Mouse (Mus musculus): ENCODE measurements around the gene Gabra1. TPM values are rescaled to one million over a fixed set of nuclear protein-coding genes. Genes with fewer than 3 reads are reported as not detected.

Gene Gabra1
- polyA plus RNA-seq, 1 experiment from 2014 or later: 4.4 TPM

- H3K4me3 ChIP-seq (ENCODE audit: low read depth, low read length): no peak overlapping the region
- DNase-seq (ENCODE audit: low spot score) (no peak), ATAC-seq (replicated peaks; ENCODE audit: low FRiP score, low TSS enrichment, low read depth) (no peak)
- no peak overlapping the region for H3K9ac ChIP-seq (ENCODE audit: low read length)
- no peaks in the 10 kb centered on the region for H3K4me1 ChIP-seq (replicated peaks; ENCODE audit: control insufficient read depth, insufficient read depth, low read length)
- no peaks in the 10 kb centered on the region for H3K36me3 ChIP-seq (ENCODE audit: control insufficient read depth, insufficient read depth, low read length)
- H3K27me3 ChIP-seq (replicated peaks; ENCODE audit: control insufficient read depth, insufficient read depth, low read length): no peaks in the 10 kb centered on the region
- H3K27ac ChIP-seq (ENCODE audit: low read depth): no peak overlapping the region
- H3K4me2 ChIP-seq (ENCODE audit: low read length): no peak overlapping the region
- no peaks in the 10 kb centered on the region for H3K9me3 ChIP-seq (ENCODE audit: control insufficient read depth, low read length)
These were observed 73.1 kb downstream of the Gabra1 start for GRCm38 (mm10) chr11:42109627-42110026.

- DNase-seq (ENCODE audit: low spot score) (no peak), ATAC-seq (replicated peaks; ENCODE audit: low FRiP score, low TSS enrichment, low read depth) (no peak)
- Histone ChIP-seq H3K4me2 (ENCODE audit: low read length) (no peak overlapping the region), H3K27me3 (replicated peaks; ENCODE audit: control insufficient read depth, insufficient read depth, low read length) (no peaks in the 10 kb centered on the region), H3K4me3 (ENCODE audit: low read depth, low read length) (no peak overlapping the region), H3K27ac (ENCODE audit: low read depth) (no peak overlapping the region), H3K4me1 (replicated peaks; ENCODE audit: control insufficient read depth, insufficient read depth, low read length) (no peaks in the 10 kb centered on the region), H3K36me3 (ENCODE audit: control insufficient read depth, insufficient read depth, low read length) (no peaks in the 10 kb centered on the region), H3K9ac (ENCODE audit: low read length) (no peak overlapping the region), H3K9me3 (ENCODE audit: control insufficient read depth, low read length) (no peaks in the 10 kb centered on the region)
- WGBS: 85% methylated on average over 2 of the region's 2 CpGs
These were observed 87.2 kb downstream of the Gabra1 start for GRCm38 (mm10) chr11:42095556-42095955.

Other genes starting within 250 kb of the Gabra1 start
- 1.2 TPM in 2 replicates for gene Gabrg2, start 182.1 kb downstream of the Gabra1 start, polyA plus RNA-seq (2014; fragmentation: Nextera tagmentation; extraction: Ambion mirVana)
- not detected in 2 replicates for gene Gabra6, start 138.1 kb upstream of the Gabra1 start, polyA plus RNA-seq (2014; fragmentation: Nextera tagmentation; extraction: Ambion mirVana)
- gene Gabrb2, start 236.8 kb upstream of the Gabra1 start, polyA plus RNA-seq (2014; fragmentation: Nextera tagmentation; extraction: Ambion mirVana): 2.2 and 2.5 TPM in 2 replicates

All from intestine, embryonic 14.5 days (tissue).